Mouse (Mus musculus) heart, adult 11 months (tissue): Measurements from ENCODE around the gene Pou2f3.

ENCODE experiments used
- DNase-seq: peaks from one replicate; pipeline ENCODE4 v3.0.0; 2022

Pou2f3 gene

DNA sequence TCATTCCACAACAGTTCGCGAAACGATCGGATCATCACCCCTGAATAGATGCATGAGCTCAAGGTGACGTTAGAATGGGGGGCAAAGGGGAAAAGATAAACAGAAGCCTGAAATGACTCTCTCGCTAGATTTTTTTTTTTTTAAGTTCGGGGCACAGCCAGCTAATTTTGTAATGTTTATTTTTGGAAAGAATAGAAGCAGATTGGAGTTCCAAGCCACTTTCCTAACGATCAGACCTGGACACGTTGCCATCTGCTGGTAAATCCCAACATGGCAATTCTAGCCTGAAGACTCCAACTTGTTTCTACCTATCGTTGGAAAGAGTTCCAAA, 103.0 kb downstream of the Pou2f3 start, which contains the start of gene Arhgef12:
Gene Arhgef12, minus strand, starts transcription at position 53 of the 331 bp plus-strand sequence.
- DNase-seq: peak; percentile 96

DNA sequence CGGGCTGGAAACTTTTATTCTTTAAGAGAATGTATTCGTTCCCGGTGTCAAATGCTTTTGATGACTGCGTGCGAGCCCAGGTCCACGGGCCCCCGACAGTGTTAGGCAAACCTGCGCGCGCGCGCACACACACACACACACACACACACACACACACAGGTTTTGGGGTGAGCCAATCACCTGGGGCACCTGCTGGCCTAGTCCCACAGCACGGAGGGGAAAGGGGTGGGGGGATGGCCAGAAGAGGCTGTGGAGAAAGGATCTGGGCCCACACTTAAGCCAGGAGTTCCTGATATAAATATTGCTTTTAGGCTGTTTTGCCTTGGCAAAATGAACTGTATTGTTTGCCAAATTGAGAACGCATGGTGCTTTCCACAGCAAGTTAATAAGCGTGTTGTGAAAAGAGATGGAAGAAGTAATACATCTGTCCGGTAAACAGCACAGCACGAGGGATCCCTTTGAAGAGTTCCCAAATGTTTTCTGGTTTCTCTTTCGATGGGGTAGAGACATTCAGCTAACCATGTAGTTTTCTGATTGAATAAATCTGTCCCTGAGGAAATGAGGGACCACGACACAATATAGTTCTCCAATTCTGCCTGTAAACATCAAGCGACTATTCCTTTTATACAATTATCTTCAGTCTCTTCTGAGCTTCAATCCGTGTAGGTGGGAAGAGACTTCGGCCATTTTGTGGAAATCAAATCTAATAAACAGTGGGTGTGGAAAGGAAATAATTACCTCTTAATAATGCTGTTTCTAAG, 103.6 kb downstream of the Pou2f3 start:
- peak; percentile 98 for DNase-seq

DNA sequence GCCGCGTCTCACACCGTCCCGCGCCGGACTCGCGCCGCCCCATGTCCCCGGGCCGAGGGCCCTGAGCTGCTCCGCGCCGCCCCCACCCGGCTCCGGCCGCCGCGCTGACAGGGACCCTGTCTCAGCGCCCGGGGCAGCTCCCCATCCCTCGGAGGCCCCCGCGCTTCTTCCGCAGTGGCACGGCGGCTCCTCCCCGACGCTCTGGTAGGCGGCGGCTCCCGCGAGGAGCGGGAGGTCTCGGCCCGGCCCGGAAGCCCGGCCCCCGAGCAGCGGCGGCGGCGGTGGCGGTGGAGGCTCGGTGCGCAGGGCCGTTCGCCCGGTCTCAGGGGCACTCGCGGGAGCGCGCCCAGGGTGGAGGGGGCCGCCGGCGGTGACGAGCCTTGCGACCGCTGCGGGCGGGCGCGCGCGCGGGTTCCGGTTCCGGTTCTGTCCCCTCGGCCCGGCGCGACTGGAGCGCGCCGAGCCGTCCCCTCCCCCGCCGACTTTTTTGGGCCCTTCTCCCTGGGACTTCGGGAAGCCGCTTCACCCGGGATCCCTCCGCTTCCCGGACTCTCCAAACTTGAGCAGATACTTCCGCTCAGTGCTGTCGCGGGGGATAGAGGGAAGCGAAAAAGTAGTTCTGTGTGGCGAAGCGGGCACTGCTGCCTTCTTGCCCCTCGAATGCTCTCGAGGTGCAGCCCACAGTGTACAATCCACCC, 104.4 kb downstream of the Pou2f3 start:
- DNase-seq: peak; percentile 100

DNA sequence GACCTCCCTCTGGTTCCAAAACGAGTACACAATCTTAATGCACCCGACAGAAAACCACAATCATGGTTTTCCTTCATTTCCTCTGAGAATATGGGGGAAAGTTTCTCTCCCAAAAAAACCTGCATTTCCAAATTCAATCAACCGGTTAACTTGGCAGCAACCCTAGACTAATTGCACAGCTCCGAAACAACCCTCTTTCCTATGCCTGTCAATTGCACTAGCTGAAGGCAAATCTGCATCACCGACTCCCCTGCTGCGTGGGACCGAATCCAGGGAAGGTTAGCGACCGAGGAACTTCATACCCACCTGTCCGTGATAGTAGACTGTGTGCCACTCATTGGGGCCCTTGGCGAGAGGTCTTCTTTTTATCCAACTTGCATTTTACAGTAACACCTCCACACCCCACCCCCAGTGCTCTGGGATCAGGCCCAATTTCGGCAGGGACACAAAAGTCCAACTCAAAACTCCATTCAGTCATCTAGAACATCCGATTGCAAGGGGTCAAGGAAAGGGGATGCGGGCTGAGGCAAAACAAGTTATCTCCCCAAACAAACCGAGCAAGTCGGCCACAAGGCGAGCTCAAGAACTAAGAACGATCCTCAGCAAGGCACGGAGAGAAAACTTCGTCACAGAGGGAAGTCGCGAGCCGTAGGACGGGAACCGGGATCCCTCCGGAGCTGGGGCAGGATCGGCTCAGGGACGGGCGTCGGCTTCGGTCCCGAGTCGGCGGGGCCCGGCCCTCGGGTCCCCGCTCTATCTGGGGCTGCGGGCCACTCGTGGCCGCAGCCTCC, 105.1 kb downstream of the Pou2f3 start:
- DNase-seq: peak; percentile 96

DNA sequence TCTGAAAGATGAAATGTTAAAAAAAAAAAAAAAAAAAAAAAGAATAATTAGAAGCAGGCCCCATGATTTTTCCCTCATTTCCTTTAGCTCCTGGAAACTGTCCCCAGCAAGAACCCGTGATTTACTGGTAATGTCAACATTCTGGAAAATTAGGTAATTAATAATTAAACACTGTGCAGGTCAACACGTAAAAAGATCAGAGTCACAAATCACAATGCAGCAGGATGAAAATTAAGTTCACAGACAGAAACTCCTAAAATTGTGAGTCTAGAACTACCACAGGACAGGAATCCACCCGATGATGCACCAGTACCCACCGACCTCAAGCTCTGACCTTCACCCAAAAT, 105.7 kb downstream of the Pou2f3 start:
- no peak for DNase-seq

DNA sequence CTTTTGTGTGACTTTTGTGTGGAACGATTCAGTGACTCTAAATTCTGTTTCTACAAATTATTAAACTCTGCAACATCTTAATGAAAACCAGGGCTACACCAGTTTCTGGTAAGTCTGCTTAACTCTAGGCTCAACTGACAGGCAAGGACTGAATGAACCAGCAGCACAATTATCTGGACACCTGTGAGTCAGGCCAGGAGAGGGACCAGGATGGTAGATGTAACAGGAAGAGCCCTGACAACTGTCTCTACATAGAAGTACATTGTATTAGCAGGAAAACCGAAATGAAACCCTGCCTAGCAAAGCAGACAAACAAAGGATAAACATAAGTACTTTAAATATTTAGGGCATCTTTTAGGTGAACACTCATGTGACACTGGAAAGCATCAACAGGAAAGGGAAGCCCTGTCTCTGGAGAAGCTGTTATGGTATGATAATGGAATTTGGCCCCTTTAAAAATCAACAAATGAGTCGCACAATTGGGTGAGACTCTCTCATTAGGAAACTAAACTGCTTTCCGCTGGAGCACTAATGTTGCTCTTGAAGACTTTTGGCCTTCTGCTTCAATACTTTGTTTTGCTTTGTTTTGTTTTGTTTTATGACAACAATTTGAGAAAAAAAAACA, 106.4 kb downstream of the Pou2f3 start:
- peak; percentile 88 for DNase-seq

DNA sequence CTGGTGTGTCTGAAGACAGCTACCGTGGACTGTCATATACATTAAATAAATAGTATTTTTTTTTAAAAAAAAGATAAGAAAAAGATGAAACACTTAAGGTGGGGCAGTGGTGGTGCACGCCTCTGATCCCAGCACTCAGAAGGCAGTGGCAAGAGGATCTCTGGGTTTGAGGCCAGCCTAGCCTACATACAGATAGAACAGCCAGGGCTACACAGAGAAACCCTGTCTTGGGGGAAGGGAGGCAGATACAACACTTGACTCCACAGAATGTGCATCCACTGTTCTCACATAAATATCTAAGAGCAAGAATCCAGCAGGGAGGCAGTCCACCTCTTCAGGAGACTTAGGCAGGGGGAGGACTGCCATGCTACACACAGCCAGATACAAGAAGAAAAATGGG, 107.2 kb downstream of the Pou2f3 start:
- DNase-seq: peak; percentile 90

DNA sequence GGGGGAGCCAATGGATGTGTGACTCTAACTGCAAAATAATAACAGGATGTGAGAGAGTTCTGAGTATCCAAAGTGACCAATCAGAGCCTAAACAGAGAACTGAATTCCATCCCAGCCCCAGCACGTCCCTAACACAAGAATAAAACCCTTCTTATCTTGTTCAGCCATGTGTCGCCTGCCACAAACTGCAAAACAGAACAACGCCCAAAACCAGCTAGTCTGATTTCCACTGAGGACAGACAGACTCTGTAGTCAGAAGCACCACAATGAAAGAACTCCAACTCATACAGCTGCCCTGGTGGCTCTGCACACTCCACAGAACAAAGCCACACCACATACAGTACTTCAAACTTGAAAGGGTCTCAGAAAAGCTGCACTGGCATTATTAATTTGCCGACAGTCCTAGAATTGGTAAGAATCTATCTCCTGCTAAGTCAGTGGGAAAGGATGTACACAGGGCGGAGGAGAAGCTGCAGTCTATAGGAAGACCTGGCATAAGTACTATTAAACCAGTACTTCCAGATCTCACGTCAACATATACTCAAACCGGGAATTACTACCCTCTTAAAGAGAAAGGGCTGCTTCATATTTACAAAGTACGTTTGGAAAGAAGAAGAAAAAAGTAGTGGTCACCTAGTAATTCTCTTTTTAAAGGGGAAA, 108.1 kb downstream of the Pou2f3 start:
- DNase-seq: peak; percentile 96

DNA sequence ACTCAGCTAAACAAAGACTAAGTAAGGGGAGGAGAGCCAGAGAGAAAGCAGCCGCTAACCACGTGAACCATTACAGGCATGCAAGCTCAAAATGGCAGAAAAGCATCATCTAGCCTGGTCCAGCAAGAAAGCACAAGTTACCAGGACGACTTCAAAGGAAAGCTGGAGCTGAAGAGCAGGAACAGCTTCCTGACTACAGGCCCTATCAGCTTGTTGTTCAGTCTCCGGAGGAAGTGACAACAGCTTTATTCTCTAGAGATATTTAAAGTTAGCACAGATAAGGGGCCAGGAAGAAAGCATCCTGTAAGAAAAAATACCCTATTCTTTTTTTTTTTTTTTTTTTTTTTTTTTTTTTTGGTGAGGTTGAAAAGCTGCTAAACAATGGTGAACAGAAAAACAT, 111.2 kb downstream of the Pou2f3 start:
- peak; percentile 94 for DNase-seq

DNA sequence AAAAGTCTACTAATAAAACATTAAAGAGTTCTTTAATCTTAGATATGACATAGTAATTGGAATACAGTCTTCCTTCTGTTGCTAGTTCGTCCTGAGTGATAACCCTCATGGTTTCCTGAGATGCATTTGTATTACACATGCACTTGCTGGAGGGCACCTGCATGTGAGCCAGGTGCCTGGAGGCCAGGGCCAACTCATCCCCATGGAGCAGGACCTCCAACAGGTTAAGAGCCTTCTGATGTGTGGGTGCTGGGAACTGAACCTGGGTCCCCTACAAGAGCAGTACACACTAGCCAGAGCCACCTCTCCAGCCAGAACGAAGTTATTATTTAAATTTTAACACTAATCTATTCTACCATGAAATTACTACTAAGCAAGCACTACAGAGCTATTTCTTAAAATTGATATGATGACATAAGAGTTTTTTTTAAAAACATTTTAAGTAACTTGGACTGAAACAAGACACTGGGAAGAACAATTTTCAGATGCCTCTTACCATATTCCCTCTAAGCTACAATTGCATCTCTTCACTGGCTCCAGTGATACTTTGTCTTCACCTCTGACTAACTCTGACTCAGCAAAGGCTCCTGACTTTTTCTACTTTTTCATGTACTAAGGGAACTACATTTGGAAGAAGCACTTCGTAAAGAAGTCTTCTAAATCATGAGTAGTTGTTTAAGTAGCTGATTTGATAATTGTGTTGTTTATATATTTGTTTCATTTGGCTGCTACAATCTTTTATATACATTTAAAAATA, 112.2 kb downstream of the Pou2f3 start:
- peak; percentile 90 for DNase-seq

DNA sequence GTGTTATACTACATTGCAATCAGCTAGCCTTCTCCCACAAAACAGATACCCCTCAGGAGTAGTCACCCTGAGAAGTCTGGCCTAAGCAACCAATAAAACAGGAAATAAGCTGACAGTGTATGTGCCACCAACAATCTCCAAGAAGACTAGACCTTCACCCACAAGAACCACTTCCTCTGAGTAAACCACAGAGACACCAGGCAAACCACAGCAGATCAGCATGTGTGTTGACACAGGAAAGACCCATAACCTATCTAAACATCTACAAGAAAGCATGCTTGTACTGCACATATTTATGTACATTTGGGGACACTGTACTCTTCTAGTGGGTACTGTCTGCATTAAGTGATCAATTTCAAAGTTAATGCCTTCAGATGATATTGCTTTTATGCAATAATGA, 113.8 kb downstream of the Pou2f3 start:
- peak; percentile 78 for DNase-seq

DNA sequence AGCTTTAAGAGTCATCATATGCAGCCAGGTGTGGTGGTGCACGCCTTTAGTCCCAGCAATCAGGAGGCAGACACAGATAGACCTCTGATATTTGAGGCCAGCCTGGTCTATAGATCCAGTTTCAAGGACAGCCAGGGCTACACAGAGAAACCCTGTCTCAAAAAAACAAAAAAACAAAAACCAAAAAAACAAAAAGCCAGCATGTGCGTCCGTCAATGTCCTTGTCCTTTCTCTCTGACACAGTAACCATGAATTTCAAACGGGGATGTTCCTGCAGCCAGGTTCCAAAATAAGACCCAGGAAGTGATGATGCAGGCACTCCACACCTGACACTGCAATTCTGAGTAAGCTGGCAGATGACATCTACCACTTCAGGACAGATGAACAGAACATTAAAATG, 115.3 kb downstream of the Pou2f3 start:
- DNase-seq: peak; percentile 67

DNA sequence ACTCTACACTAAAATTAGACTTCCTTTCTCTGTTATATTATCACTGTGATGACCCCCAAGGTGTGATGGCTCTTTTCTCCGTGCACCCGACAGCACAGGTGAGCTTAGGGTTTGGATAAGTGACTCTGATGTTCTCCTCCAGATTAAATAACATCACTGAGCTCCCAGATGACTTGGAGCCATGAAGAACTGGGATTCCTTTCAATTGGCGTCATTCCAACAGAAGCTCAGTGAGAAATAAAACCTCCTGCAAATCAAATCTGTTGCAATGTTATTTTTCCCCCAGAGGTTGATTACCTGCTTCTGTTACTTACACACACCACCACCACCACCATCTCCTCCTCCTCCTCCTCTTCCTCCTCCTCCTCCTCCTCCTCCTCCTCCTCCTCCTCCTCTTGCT, 116.4 kb downstream of the Pou2f3 start:
- peak; percentile 88 for DNase-seq

DNA sequence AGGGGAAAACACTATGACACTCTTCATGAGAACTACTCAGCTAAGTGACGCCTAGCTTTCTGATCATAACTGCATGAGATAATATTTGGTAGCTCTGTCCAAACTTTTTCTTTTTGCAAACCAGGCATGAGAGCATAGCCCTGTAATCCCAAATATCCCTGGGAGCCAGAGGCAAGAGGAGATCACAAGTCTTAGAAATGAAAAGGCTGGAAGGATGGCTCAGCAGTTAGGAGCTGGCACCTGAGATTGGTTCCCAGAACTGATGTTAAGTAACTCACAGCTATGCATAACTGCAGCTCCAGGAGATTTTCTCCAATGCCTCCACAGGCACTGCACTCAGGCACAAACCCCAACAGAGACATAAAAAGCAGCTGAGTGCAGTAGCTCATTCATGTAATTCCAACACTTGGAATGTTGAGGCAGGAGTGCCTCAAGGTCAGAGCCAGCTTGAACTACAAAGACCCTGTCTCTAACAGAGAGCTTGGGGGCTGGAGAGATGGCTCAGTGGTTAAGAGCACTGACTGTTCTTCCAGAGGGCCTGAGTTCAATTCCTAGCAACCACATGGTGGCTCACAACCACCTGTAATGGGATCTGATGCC, 124.4 kb downstream of the Pou2f3 start:
- peak; percentile 91 for DNase-seq

DNA sequence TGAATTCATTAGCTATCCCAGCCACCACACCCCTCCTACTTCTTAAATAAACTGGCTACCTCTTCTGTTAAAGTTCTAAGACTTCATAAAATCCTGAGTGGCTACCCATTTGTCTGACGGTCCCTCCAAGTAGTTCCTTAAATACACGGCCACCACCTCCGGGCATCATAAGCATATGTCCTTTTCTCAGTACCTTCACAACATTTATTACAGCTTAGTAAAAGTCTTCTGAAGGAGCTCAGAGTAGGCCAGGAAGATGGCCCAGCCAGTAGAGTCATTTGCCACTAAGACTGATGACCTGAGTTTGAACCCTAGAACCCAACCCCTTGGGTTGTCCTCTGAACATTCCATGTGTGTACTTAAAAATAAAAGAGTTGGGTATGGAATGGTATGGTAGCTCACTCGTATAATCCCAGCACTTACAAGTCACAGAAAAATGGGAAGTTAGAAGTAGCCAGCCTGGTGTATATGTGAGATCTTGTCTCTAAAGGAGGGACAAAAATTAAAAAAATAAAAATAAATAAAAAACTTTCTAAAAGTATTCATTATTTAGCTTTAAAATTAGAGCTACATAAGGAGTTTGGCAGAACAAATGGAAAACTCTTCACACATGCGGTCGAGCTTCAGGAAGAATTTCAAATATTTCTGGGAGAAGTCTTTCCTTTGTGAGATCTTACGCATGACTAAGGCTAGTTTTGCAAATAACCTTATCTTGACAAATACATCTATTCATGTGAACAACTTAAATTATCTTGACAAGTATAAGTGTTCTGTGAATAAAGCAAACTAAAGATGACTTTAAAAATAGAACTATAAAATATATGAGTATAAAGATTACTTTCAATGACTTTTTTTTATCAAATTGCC, 125.4 kb downstream of the Pou2f3 start:
- DNase-seq: peak; percentile 62

DNA sequence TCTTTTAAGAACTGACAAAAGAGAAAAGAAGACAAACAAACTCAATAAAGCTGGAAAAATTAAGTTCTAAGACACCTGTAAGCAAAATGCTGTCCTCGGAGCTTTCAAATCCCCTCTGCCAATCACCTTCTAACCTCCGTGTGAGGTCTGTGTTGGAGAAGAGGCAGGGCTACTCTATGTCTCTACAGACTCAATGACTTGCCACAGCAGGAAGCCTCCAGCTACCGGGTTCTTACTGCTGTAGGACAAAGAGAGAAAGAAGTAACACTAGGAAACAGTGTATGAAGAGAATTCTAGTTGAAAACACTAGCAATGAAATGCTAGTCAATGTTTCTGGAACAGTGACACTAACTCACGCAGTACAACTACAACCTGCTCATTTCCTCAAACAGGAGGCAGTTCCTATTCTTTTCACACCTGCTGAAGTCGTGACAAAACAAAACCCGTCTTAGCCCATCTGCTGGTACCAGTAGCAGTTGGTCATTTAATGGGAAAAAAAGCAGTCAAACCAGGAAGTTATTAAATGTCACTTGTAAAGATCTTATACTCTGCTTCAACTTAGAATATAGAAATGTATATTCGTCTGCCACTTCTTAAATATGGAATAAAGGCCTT, 126.6 kb downstream of the Pou2f3 start:
- peak; percentile 31 for DNase-seq

DNA sequence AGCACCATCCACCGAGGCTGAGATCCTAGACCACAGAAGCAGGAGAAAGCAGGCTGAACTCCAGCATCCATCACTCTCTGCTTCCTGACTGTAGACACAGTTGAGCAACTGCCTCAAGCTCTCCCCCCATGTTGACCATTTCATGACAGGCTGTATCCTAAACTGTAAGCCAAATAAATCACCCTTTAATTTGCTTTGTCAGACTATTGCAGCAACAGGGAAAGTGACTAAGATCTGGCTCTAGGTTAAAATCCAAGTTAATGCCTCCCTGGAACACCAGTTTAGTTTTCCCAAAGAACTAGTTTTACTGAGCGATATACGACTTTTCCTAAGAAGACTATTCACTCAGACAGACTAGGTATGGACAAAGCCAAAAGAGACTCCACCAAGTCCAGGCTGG, 131.5 kb downstream of the Pou2f3 start:
- no peak for DNase-seq

DNA sequence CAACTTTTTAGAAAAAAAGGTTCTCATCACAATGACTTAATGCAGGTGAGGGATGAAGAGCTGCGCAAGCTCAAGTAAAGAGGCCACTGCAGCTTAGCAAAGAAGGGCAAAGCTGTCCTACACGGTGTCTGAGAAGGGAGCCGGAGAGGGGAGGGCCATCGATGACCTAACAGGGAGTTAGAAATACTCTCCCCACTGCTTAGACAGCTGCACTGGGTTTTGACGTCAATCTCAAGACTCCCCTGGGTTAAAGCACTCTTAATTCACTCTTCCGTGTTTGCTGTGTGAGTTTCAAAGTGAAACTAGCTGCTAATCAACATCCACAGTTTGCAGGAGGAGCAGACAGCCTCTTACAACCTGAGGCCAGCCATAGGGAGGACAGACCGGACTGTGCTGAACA, 134.0 kb downstream of the Pou2f3 start:
- DNase-seq: peak; percentile 91

DNA sequence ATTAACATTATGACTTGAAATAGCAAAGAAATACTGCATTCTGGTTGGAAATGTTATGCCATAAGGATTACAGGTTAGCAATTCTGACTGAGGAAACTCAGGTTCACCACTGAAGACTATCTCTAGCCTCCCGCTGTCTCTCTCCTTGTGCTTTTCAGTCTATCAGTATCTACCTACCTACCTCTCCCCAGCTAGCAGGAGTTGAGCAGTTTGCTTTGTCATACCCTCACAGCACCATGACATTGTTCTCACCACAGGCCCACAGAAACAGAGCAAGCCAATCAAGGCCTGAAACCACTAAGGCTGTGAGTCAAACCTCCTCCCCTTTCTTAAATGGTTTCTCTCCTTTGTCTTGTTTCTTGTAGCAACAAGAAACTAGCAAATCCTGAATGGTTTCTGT, 135.6 kb downstream of the Pou2f3 start:
- no peak for DNase-seq
